Mouse (Mus musculus) liver, embryonic 15.5 days (tissue): Measurements from ENCODE around the gene Alox12e. TPM values are rescaled to one million over a fixed set of nuclear protein-coding genes. Genes with fewer than 3 reads are reported as not detected.

ENCODE experiments used
- ATAC-seq: fragments of 200-750 bp; cut with Nextera tagmentation; 2 replicates; pipeline ENCODE4 v1.8.0; 2017; ENCODE audit warnings: moderate number of reproducible peaks, mild to moderate bottlenecking, moderate library complexity; ENCODE audit not compliant: insufficient read depth
- H3K27ac ChIP-seq: fragments of 300-500 bp; sonication (generic); replicated peaks from 2 replicates; pipeline ENCODE4 v1.5.1; 2015; ENCODE audit warnings: mild to moderate bottlenecking, inconsistent platforms
- H3K27me3 ChIP-seq: fragments of 300-500 bp; sonication (generic); 2 replicates; pipeline ENCODE4 v1.6.1; 2015; ENCODE audit warnings: mild to moderate bottlenecking, inconsistent platforms
- H3K36me3 ChIP-seq: fragments of 300-500 bp; sonication (generic); replicated peaks from 2 replicates; pipeline ENCODE4 v1.6.1; 2015; ENCODE audit warnings: moderate library complexity, mild to moderate bottlenecking, inconsistent platforms
- H3K4me1 ChIP-seq: fragments of 300-500 bp; sonication (generic); replicated peaks from 2 replicates; pipeline ENCODE4 v1.6.1; 2015; ENCODE audit warnings: inconsistent platforms
- H3K4me2 ChIP-seq: fragments of 300-500 bp; sonication (generic); 2 replicates; pipeline ENCODE4 v1.6.1; 2015; ENCODE audit warnings: moderate library complexity, mild to moderate bottlenecking, inconsistent platforms
- H3K4me3 ChIP-seq: fragments of 300-500 bp; sonication (generic); replicated peaks from 2 replicates; pipeline ENCODE4 v1.5.1; 2015; ENCODE audit warnings: mild to moderate bottlenecking, inconsistent platforms
- H3K9ac ChIP-seq: fragments of 300-500 bp; sonication (generic); 2 replicates; pipeline ENCODE4 v1.6.1; 2015; ENCODE audit warnings: moderate library complexity, mild to moderate bottlenecking, inconsistent platforms
- H3K9me3 ChIP-seq: fragments of 300-500 bp; sonication (generic); replicated peaks from 2 replicates; pipeline ENCODE4 v1.6.1; 2016; ENCODE audit warnings: inconsistent platforms
- WGBS: fragments of 180-500 bp; shearing (Covaris S2); methylation state at CpG from one replicate; pipeline ENCODE4 v1.1.7; 2015; ENCODE audit warnings: mixed read lengths; ENCODE audit not compliant: insufficient replicate concordance; 5-methylcytosine and 5-hydroxymethylcytosine counted together
- polyA plus RNA-seq: library from polyadenylated mRNA; unstranded; fragments of >200 nt; fragmentation: Nextera tagmentation; extraction: Ambion mirVana; gene quantifications from 2 replicates; pipeline ENCODE4 v1.2.1, GENCODE M21; 2015

Gene Alox12e
- polyA plus RNA-seq, 1 experiment from 2014 or later, result 0.16 TPM

DNA sequence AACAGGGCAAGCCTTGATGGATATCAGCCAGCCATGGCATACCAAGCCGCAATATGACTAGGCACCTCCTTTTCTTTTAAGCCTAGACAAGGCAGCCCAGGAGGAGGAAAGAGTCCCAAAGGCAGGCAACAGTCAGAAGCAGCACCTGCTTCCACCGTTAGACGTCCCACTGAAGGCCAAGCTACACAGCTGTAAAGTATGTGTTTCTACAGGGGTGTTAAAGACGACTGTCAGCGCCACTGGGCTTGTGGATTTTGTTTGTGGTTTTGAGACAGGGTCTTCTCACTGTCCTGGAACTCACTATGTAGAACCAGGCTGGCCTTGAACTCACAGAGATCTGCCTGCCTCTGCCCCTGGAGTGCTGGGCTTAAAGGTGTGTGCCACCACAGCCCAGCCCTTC lies 36.7 kb downstream of the Alox12e start:
- WGBS, result 52% methylated on average over 5 of the region's 5 CpGs
- no peaks in the 10 kb centered on the region for H3K9me3 ChIP-seq
- no peak overlapping the region for H3K27ac ChIP-seq
- no peaks in the 10 kb centered on the region for H3K4me1 ChIP-seq
- H3K4me3 ChIP-seq, result no peak overlapping the region
- no peak overlapping the region for H3K4me2 ChIP-seq
- no peaks in the 10 kb centered on the region for H3K36me3 ChIP-seq
- peaks cover 6% of the 10 kb centered on the region for H3K27me3 ChIP-seq
- H3K9ac ChIP-seq, result no peak overlapping the region
- no peak for ATAC-seq

DNA sequence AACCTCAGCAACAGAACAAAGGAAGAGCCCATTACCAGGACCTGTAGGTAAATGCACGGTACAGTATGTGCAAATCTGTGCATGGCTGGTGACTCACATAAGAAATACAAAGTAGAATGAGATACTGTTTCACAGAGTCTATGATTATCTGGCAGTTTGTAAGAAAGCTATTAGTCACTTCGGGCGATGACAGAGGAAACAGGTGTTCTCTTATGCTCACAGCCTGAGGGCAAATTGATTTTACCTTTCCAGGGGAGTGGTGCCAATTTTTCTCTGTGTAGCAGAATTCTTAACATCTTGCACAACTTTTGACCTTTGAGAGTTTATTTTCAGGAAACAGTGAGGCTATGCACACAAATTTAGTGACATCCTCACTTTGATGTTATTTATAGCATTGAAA lies 37.7 kb downstream of the Alox12e start:
- no peaks in the 10 kb centered on the region for H3K4me1 ChIP-seq
- 41% methylated on average over 3 of the region's 3 CpGs for WGBS
- ATAC-seq, result no peak
- no peaks in the 10 kb centered on the region for H3K36me3 ChIP-seq
- no peaks in the 10 kb centered on the region for H3K9me3 ChIP-seq
- H3K27me3 ChIP-seq, result peaks cover 6% of the 10 kb centered on the region
- H3K9ac ChIP-seq, result no peak overlapping the region
- no peak overlapping the region for H3K4me2 ChIP-seq
- H3K27ac ChIP-seq, result no peak overlapping the region
- no peak overlapping the region for H3K4me3 ChIP-seq

DNA sequence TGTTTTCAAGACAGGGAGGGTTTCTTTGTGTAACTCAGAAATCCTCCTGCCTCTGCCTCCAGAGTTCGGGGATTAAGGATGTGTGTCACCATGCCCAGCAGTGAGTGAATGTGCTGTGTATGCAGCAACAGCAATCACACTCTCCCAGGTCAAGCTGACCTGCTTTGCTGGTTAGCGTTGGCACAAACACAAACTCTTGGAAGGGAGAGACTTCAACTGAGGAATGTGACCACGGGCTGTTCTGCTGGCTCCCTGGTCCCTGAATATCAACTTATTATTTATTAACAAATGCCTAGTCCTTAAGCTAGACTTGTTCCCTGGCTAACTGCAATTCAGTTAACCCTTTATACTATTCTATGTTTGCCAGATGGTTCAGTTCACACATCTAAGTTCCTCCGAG lies 38.8 kb downstream of the Alox12e start:
- no peak for ATAC-seq
- Histone ChIP-seq H3K9ac (no peak overlapping the region), H3K4me1 (no peaks in the 10 kb centered on the region), H3K36me3 (no peaks in the 10 kb centered on the region), H3K4me3 (no peak overlapping the region), H3K4me2 (no peak overlapping the region), H3K27me3 (peaks cover 6% of the 10 kb centered on the region), H3K9me3 (no peaks in the 10 kb centered on the region), H3K27ac (no peak overlapping the region)
- WGBS, result 65% methylated on average over 4 of the region's 4 CpGs

DNA sequence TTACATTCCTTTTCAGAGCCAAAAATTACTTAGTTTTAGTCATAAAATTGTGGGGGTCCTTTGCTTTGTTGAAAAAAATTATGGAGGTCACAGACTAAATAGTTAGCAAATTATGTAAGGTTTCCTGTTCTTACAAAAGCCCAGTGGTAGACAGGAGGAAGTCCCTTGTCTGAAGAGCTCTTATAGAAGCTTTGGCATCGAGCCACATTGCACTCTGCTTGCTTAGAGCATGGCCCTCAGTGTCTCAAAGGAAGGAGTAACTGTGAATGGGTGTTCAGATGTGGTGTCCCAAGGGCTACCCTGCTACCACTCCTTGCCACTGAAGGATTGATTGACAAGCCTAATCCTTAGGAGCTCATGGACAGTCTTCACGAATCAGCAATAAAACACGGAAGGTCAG lies 42.0 kb downstream of the Alox12e start:
- H3K27me3 ChIP-seq, result no peaks in the 10 kb centered on the region
- 31% methylated on average over 3 of the region's 3 CpGs for WGBS
- H3K4me3 ChIP-seq, result no peak overlapping the region
- no peaks in the 10 kb centered on the region for H3K9me3 ChIP-seq
- H3K9ac ChIP-seq, result no peak overlapping the region
- no peak overlapping the region for H3K4me2 ChIP-seq
- no peak overlapping the region for H3K27ac ChIP-seq
- H3K4me1 ChIP-seq, result no peaks in the 10 kb centered on the region
- H3K36me3 ChIP-seq, result no peaks in the 10 kb centered on the region
- ATAC-seq, result no peak

DNA sequence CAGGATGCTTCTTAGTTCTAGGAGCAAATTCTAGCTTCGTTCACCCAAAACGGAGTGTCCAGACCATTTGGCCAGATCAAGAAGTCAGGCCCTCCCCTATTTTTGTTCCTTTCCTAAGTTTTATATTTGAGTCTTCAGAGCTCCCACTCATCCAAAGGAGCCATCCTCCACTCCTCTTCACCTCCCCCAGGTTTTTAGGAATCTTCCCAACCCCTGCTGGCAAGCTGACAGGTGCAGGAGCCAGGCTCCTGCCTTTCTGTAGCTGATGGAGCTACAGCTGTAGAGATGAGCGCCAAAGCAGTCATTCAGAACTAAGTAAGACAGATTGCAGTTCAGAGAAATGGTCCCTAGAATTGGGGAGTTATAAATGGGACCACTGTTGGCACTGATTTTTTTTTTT lies 43.5 kb downstream of the Alox12e start:
- 61% methylated on average over 3 of the region's 3 CpGs for WGBS
- Histone ChIP-seq H3K27me3 (no peaks in the 10 kb centered on the region), H3K36me3 (no peaks in the 10 kb centered on the region), H3K9me3 (no peaks in the 10 kb centered on the region), H3K4me2 (no peak overlapping the region), H3K4me3 (no peak overlapping the region), H3K4me1 (no peaks in the 10 kb centered on the region), H3K27ac (no peak overlapping the region), H3K9ac (no peak overlapping the region)
- ATAC-seq, result no peak

DNA sequence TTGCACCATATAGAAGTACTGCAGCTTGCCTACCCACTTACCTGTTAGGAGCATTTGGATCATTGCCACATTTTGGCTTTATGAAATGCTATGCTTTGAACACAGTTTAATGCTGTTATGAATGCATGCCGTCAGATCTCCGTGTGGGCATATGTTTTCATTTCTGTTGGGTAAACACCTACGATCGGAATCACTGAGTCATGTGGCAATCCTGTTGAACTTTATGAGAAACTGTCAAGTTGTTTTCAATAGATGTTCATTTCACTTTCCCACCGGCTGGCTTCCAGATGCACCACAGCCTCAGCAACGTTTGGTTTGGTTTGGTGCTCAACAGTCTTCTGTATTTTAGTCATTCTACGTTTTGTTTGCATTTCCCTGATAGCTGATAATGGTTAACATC lies 50.8 kb downstream of the Alox12e start:
- H3K4me2 ChIP-seq, result no peak overlapping the region
- no peak overlapping the region for H3K9ac ChIP-seq
- H3K4me1 ChIP-seq, result no peaks in the 10 kb centered on the region
- no peak for ATAC-seq
- no peak overlapping the region for H3K4me3 ChIP-seq
- H3K27me3 ChIP-seq, result no peaks in the 10 kb centered on the region
- no peaks in the 10 kb centered on the region for H3K36me3 ChIP-seq
- WGBS, result 65% methylated on average over 7 of the region's 7 CpGs
- no peaks in the 10 kb centered on the region for H3K9me3 ChIP-seq
- H3K27ac ChIP-seq, result no peak overlapping the region

DNA sequence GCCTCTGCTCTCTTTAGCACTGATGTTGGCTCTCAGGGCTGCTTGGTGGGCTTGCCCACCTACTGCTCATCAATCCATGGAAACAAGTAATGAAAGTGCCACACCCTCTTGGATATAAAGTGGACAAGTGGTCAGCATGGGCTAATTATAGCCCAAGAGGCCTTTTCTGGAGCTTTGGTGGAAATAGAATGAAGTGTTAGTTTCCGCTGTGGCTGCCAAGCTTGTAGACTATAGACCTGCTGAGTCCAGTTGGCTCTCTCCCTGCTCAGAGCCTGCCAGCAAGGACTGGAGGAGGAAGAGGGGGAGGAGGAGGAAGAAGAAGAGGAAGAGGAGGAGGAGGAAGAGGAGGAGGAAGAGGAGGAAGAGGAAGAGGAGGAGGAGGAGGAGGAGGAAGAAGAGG lies 56.0 kb downstream of the Alox12e start:
- Histone ChIP-seq H3K36me3 (no peaks in the 10 kb centered on the region), H3K9ac (no peak overlapping the region), H3K4me2 (no peak overlapping the region), H3K27ac (no peak overlapping the region), H3K27me3 (no peaks in the 10 kb centered on the region; the same call in 1 of the 2 replicates), H3K4me3 (no peak overlapping the region), H3K9me3 (no peaks in the 10 kb centered on the region), H3K4me1 (no peaks in the 10 kb centered on the region)
- 89% methylated on average over 1 of the region's 1 CpGs for WGBS
- ATAC-seq, result no peak

DNA sequence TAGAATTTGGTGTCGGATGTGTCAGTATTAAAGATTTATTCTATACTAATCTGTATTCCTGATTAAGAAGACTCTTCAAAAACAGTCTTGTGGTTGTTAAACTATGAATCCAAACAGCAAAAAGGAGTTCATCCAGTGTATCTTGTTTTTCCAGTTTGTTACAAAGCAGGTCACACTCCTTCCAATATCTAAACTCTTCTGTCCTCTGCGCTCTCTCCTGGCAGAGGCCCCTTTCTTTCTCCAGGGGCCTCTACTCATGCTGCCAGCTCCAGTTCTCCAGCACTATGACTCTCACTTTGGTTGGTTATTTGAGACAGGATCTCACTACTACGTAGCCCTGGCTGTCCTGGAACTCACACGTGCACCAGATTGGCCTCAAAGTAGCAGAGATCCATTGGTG lies 56.6 kb downstream of the Alox12e start:
- H3K27me3 ChIP-seq, result peaks cover 1% of the 10 kb centered on the region; the same call in 1 of the 2 replicates
- no peak overlapping the region for H3K4me2 ChIP-seq
- no peaks in the 10 kb centered on the region for H3K9me3 ChIP-seq
- H3K9ac ChIP-seq, result no peak overlapping the region
- H3K4me1 ChIP-seq, result no peaks in the 10 kb centered on the region
- no peak for ATAC-seq
- no peaks in the 10 kb centered on the region for H3K36me3 ChIP-seq
- no peak overlapping the region for H3K27ac ChIP-seq
- H3K4me3 ChIP-seq, result no peak overlapping the region
- WGBS, result 48% methylated on average over 4 of the region's 4 CpGs

Other genes starting within 250 kb of the Alox12e start
- gene Asgr2, start 230.0 kb downstream of the Alox12e start, polyA plus RNA-seq, result 10.7 and 13.0 TPM in 2 replicates
- 2.6 and 2.9 TPM in 2 replicates for gene Mgl2, start 192.3 kb downstream of the Alox12e start, polyA plus RNA-seq
- gene Clec10a, start 166.4 kb downstream of the Alox12e start, polyA plus RNA-seq, result 0.39 and 0.60 TPM in 2 replicates
- gene Slc16a11, start 109.9 kb downstream of the Alox12e start, polyA plus RNA-seq, result 1.6 and 1.7 TPM in 2 replicates
- 3.5 and 4.4 TPM in 2 replicates for gene Slc16a13, start 101.6 kb downstream of the Alox12e start, polyA plus RNA-seq
- 2.1 and 2.2 TPM in 2 replicates for gene Bcl6b, start 92.8 kb downstream of the Alox12e start, polyA plus RNA-seq
- gene 0610010K14Rik, start 84.7 kb downstream of the Alox12e start, polyA plus RNA-seq, result 57.1 and 62.2 TPM in 2 replicates
- gene Gm21988, start 82.8 kb downstream of the Alox12e start, polyA plus RNA-seq, result 5.2 and 5.3 TPM in 2 replicates
- 146 and 150 TPM in 2 replicates for gene Rnasek, start 82.8 kb downstream of the Alox12e start, polyA plus RNA-seq
- 13.8 and 14.5 TPM in 2 replicates for gene Alox12, start 67.3 kb downstream of the Alox12e start, polyA plus RNA-seq
- 1.3 and 1.6 TPM in 2 replicates for gene Alox15, start 29.4 kb upstream of the Alox12e start, polyA plus RNA-seq
- gene Pelp1, start 87.4 kb upstream of the Alox12e start, polyA plus RNA-seq, result 13.5 and 14.5 TPM in 2 replicates
- gene Arrb2, start 110.0 kb upstream of the Alox12e start, polyA plus RNA-seq, result 15.6 and 16.5 TPM in 2 replicates
- 13.2 and 14.4 TPM in 2 replicates for gene Med11, start 129.3 kb upstream of the Alox12e start, polyA plus RNA-seq
- gene Zmynd15, start 136.8 kb upstream of the Alox12e start, polyA plus RNA-seq, result 0.22 and 0.26 TPM in 2 replicates
- 2.0 and 2.2 TPM in 2 replicates for gene Cxcl16, start 137.4 kb upstream of the Alox12e start, polyA plus RNA-seq
- gene Tm4sf5, start 182.6 kb upstream of the Alox12e start, polyA plus RNA-seq, result 0.89 and 1.5 TPM in 2 replicates
- gene Vmo1, start 192.0 kb upstream of the Alox12e start, polyA plus RNA-seq, result 0.31 and 0.43 TPM in 2 replicates
- gene Gltpd2, start 196.6 kb upstream of the Alox12e start, polyA plus RNA-seq, result 31.9 and 36.3 TPM in 2 replicates
- 316 and 337 TPM in 2 replicates for gene Psmb6, start 202.7 kb upstream of the Alox12e start, polyA plus RNA-seq
- not detected in 2 replicates for gene Gm40193, start 210.3 kb upstream of the Alox12e start, polyA plus RNA-seq
- gene Pld2, start 217.4 kb upstream of the Alox12e start, polyA plus RNA-seq, result 1.8 TPM in 2 replicates
- gene Mink1, start 240.3 kb upstream of the Alox12e start, polyA plus RNA-seq, result 4.9 and 6.2 TPM in 2 replicates